Mouse (Mus musculus) liver, embryonic 14.5 days (tissue): ENCODE results near the gene Dexi. TPM values are rescaled to one million over a fixed set of nuclear protein-coding genes. Genes with fewer than 3 reads are reported as not detected.
A peak's percentile ranks its signal among the peaks of the same experiment; 100 is the strongest.

ENCODE experiments used
- ATAC-seq: fragments of 200-750 bp; cut with Nextera tagmentation; 2 replicates; pipeline ENCODE4 v1.8.0; 2017; ENCODE audit warnings: moderate number of reproducible peaks, mild to moderate bottlenecking, moderate library complexity; ENCODE audit not compliant: insufficient read depth
- DNase-seq, 3 experiments: peaks; one replicate each; pipeline ENCODE4 v3.0.0-alpha.2; 2012 to 2013; ENCODE audit warnings: low read depth in 3 of 3, low spot score in 3 of 3
- H3K27ac ChIP-seq: fragments of 300-500 bp; sonication (generic); 2 replicates; pipeline ENCODE4 v1.5.1; 2014; ENCODE audit warnings: moderate library complexity, mild to moderate bottlenecking, control low read depth, inconsistent platforms
- H3K27me3 ChIP-seq: fragments of 300-500 bp; sonication (generic); 2 replicates; pipeline ENCODE4 v1.6.1; 2014; ENCODE audit warnings: mild to moderate bottlenecking, low read length, moderate library complexity; ENCODE audit not compliant: control insufficient read depth, insufficient read depth
- H3K36me3 ChIP-seq: fragments of 300-500 bp; sonication (generic); replicated peaks from 2 replicates; pipeline ENCODE4 v1.6.1; 2014; ENCODE audit warnings: low read depth; ENCODE audit not compliant: control insufficient read depth, insufficient read depth
- H3K4me1 ChIP-seq, 2 experiments: fragments of 200-500 bp in 1 of 2; fragments of 300-500 bp in 1 of 2; sonication (generic) in 1 of 2; replicated peaks; 2 replicates each; pipeline ENCODE4 v1.6.1; 2012 to 2014; ENCODE audit warnings: antibody characterized with exemption in 1 of 2, inconsistent platforms in 1 of 2, low read length in 1 of 2; ENCODE audit not compliant: control insufficient read depth in 2 of 2, insufficient read depth in 2 of 2
- H3K4me2 ChIP-seq: fragments of 300-500 bp; sonication (generic); 2 replicates; pipeline ENCODE4 v1.6.1; 2014; ENCODE audit warnings: low read depth, mild to moderate bottlenecking, control low read depth, moderate library complexity
- H3K4me3 ChIP-seq, 2 experiments: fragments of 200-500 bp in 1 of 2; fragments of 300-500 bp in 1 of 2; sonication (generic) in 1 of 2; 2 replicates each; pipeline ENCODE4 v1.5.1; 2012 to 2014; ENCODE audit warnings: low read depth in 2 of 2, low read length in 2 of 2, mild to moderate bottlenecking in 2 of 2, control low read depth in 1 of 2, inconsistent platforms in 1 of 2, moderate library complexity in 1 of 2; ENCODE audit not compliant: insufficient read depth in 1 of 2
- H3K9ac ChIP-seq: fragments of 300-500 bp; sonication (generic); replicated peaks from 2 replicates; pipeline ENCODE4 v1.6.1; 2014; ENCODE audit warnings: mild to moderate bottlenecking, control low read depth, moderate library complexity
- H3K9me3 ChIP-seq: fragments of 300-500 bp; sonication (generic); 2 replicates; pipeline ENCODE4 v1.6.1; 2016; ENCODE audit warnings: low read length, mixed read lengths; ENCODE audit not compliant: control insufficient read depth
- CTCF ChIP-seq: IDR thresholded peaks from 2 replicates; pipeline ENCODE4 v1.5.1; 2016; ENCODE audit warnings: antibody characterized with exemption, low read depth, control low read depth
- EP300 ChIP-seq: IDR thresholded peaks from 2 replicates; pipeline ENCODE4 v1.6.1; 2016; ENCODE audit warnings: antibody characterized with exemption, low read depth
- WGBS: fragments of 180-500 bp; shearing (Covaris S2); extraction: QIAGEN DNeasy Blood & Tissue Kit; methylation state at CpG from one replicate; pipeline ENCODE4 v1.1.7; 2014; ENCODE audit not compliant: insufficient replicate concordance; 5-methylcytosine and 5-hydroxymethylcytosine counted together
- polyA plus RNA-seq, 2 experiments: library from polyadenylated mRNA; depleted of rRNA in 1 of 2; stranded (reverse) in 1 of 2; unstranded in 1 of 2; fragments of >200 nt; fragmentation: Nextera tagmentation in 1 of 2; extraction: Ambion mirVana in 1 of 2; gene quantifications; 2 replicates each; pipeline versions ENCODE4 v1.2.1 to v1.2.3; 2012 to 2014

Gene Dexi
- polyA plus RNA-seq, 2 experiments = 3.9 to 4.3 TPM

DNA sequence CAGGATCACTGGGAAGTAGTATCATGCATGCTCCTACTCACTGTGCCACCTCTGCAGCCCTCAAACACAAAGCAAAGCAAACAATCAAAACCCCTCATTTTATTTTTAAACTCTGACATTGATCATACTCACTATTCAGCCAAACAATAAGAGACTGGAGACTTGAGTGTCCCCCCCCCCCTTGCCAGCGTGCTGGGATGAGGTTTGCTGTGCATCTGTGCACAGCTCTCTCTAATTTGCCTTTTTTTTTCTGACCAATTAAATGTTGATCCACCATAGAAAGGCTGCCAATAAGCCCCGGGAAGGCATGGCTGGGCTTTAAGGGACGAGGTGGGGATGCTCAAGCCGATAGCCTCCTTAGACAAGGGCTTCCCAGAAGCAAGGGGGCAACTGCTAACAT lies 35.4 kb downstream of the Dexi start:
- TF ChIP-seq EP300 (no peak), CTCF (no peak)
- no peak for ATAC-seq

DNA sequence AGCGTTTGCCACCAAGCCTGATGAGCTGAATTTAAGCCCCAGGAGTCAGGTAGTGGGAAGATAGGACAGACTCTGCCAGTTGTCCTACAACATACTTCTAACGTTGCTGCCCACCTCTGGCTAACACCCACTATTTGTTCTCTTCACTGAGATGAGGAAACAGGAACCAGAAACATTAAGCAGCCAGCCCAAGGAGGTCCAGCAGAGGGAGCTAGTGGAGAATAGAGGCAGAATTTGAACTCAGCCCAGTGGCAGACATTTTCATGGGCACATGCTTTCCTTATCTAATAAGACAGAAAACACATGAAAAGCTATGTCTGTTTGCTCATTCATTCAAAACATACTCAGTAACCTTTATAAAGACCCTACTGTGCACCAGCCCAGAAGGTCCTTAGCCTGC lies 39.8 kb downstream of the Dexi start:
- no peaks in the 10 kb centered on the region for H3K36me3 ChIP-seq
- no peak overlapping the region for H3K27ac ChIP-seq
- no peaks in the 10 kb centered on the region for H3K4me1 ChIP-seq
- H3K4me2 ChIP-seq = no peak overlapping the region
- TF ChIP-seq EP300 = no peak
- TF ChIP-seq CTCF = no peak
- no peak for DNase-seq
- H3K9me3 ChIP-seq = no peaks in the 10 kb centered on the region
- H3K27me3 ChIP-seq = no peaks in the 10 kb centered on the region
- ATAC-seq = no peak
- no peak overlapping the region for H3K4me3 ChIP-seq
- WGBS = 40% methylated on average over 2 of the region's 2 CpGs
- H3K9ac ChIP-seq = no peak overlapping the region

More for the DNA sequence above, 35.4 kb downstream of the Dexi start:
- Histone ChIP-seq H3K9me3 (no peaks in the 10 kb centered on the region), H3K9ac (no peak overlapping the region), H3K27ac (no peak overlapping the region), H3K4me3 (no peak overlapping the region), H3K36me3 (no peaks in the 10 kb centered on the region), H3K4me2 (no peak overlapping the region), H3K4me1 (no peaks in the 10 kb centered on the region), H3K27me3 (no peaks in the 10 kb centered on the region)
- WGBS = 41% methylated on average over 4 of the region's 4 CpGs
- no peak for DNase-seq

DNA sequence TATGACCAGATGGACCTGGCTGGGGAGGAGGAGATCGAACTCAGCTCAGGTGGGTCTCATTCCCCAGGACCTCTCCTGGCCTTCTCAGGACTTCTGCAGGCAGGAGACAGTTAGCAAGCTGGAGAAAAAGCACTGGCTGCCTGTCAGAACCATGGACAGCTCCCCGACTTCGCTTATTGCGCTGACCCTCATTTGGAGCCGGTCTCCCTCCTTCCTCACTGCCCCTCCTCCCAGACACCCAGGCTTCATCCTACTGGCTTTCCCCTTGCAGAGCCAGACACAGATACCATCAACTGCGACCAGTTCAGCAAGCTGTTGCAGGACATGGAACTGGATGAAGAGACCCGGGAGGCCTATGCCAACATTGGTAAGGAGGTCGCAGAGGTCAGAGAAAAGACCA lies 41.0 kb downstream of the Dexi start:
- H3K4me1 ChIP-seq = no peaks in the 10 kb centered on the region
- WGBS = 11% methylated on average over 8 of the region's 8 CpGs
- no peak for ATAC-seq
- no peak overlapping the region for H3K9ac ChIP-seq
- TF ChIP-seq EP300 = no peak
- H3K4me2 ChIP-seq = no peak overlapping the region
- no peak overlapping the region for H3K27ac ChIP-seq
- no peak overlapping the region for H3K4me3 ChIP-seq
- DNase-seq = peak in 2 of 3 experiments; percentile 17 to 24
- H3K36me3 ChIP-seq = no peaks in the 10 kb centered on the region
- no peaks in the 10 kb centered on the region for H3K9me3 ChIP-seq
- no peaks in the 10 kb centered on the region for H3K27me3 ChIP-seq

DNA sequence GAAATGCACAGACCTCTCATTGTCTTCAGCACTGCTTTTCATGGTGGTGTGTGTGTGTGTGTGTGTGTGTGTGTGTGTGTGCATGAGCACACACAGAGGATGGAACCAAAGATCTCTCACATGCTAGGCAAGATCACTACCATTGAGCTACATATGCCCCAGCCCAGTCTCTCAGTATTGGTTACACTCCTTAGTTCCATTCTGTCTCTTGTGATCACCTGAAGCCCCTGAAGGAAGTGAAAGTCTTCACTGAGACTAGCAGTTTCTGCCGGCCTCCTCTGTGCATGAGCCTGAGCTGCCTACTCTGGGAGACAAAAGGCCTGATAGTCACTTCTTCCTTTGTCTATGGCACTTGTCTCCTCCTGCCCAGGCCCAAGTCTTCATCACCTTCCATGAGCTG lies 43.7 kb downstream of the Dexi start:
- Histone ChIP-seq H3K36me3 (no peaks in the 10 kb centered on the region), H3K27ac (no peak overlapping the region), H3K9ac (no peak overlapping the region), H3K27me3 (no peaks in the 10 kb centered on the region), H3K4me3 (no peak overlapping the region), H3K4me1 (no peaks in the 10 kb centered on the region), H3K9me3 (no peaks in the 10 kb centered on the region), H3K4me2 (no peak overlapping the region)
- 50% methylated on average over 1 of the region's 1 CpGs for WGBS
- DNase-seq = no peak
- no peak for TF ChIP-seq CTCF
- no peak for TF ChIP-seq EP300
- no peak for ATAC-seq

DNA sequence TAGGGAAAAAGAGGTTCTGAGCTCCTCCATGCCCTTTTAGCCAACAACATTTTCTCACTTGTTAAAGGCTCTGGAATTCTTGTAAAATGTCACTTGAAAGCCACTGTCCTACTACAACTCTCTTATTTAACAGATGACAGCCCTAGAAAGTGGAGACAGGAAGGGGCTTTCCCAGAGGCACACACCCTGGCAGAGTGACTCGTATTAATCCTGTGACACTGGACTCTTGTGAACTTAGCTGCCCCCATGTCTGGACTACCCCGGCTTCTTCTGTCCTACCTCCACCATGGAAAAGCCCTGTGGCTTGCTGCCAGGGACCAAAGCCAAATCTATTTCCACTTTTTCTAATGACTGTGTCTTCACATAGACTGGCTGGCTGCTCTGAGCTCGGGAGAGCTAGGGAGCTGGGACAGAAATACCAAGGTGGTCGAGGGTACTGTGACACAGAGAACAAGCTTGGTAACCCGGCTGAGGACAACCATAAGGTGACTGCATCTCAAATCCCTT lies 44.7 kb downstream of the Dexi start:
- no peak overlapping the region for H3K4me3 ChIP-seq
- DNase-seq (no peak), ATAC-seq (no peak)
- no peak overlapping the region for H3K9ac ChIP-seq
- H3K27ac ChIP-seq = no peak overlapping the region
- H3K9me3 ChIP-seq = no peaks in the 10 kb centered on the region
- H3K27me3 ChIP-seq = no peaks in the 10 kb centered on the region
- 52% methylated on average over 5 of the region's 5 CpGs for WGBS
- TF ChIP-seq EP300 (no peak), CTCF (no peak)
- no peak overlapping the region for H3K4me2 ChIP-seq
- H3K4me1 ChIP-seq = no peaks in the 10 kb centered on the region
- H3K36me3 ChIP-seq = no peaks in the 10 kb centered on the region
